Mouse (Mus musculus) fibroblast of lung, adult 2 months (primary cell): ENCODE measurements around the gene Mfn2.

Experiments
- DNase-seq: peaks from one replicate; pipeline ENCODE4 v3.0.0-alpha.2; 2011; ENCODE audit warnings: low read depth

The Mfn2 gene

GRCm38 (mm10) chr4:147904313-147905089 lies at the start of gene Mfn2:
Gene Mfn2, minus strand, starts transcription at chr4:147904704.
- peak; percentile 54 for DNase-seq

DNA sequence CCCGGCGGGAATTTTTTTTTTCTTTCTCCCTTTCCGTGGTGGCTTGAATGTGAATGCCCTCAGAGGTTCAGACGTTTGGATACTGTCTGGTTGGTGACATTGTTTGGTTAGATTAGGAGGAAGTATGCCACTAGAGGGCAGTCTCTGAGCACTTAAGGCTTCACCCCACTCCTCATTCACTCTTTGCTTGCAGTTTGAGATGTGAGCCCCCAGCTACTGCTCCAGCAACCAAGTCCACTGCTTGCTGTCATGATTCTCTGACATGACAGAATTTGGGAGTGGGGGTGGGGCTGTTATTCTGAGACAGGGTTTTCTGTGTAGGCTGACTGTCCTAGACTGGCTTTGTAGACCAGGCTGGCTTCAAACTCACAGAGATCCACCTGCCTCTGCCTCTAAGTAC lies 49.1 kb upstream of the Mfn2 start:
- no peak for DNase-seq

DNA sequence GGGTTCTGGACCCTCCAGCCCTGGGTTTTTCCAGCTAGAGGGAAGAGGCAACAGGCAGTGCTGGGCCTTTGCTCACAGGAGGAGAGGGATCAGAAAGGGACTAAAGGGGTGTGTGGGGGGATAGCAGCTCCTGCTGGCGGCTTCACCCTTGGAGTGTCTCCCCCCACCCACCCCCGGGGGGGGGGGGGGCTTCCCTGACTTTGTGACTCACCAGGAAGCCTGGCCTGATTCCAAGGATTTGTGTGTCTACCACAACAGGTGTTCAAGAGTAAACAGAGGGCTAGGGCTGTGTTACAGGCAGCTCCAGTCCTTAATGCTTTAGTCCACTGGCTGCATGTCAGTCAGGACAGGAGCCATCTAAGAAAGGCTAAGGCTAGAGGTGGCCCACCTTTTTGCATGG lies 43.0 kb upstream of the Mfn2 start:
- no peak for DNase-seq

DNA sequence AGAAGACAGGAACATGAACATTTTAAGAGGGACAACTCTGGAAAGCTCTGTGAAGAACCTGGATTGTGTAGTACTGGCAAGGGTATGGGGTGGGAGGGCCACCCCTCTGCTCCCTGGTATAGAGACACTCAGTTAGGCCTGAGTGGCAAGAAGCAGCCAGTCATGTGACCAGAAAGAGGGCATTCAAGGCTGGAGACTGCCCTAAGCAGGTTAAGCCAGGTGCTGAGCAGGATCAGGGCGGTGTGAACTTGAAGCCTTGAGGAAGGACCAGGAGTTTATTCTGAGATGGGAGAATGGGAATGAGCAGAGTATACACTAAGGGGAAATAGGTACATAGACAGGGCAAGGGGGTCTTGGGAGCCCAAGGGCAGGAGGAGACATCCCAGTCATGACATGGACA lies 38.5 kb upstream of the Mfn2 start:
- no peak for DNase-seq

GRCm38 (mm10) chr4:147941045-147942020 lies 36.8 kb upstream of the Mfn2 start:
- DNase-seq, result no peak

DNA sequence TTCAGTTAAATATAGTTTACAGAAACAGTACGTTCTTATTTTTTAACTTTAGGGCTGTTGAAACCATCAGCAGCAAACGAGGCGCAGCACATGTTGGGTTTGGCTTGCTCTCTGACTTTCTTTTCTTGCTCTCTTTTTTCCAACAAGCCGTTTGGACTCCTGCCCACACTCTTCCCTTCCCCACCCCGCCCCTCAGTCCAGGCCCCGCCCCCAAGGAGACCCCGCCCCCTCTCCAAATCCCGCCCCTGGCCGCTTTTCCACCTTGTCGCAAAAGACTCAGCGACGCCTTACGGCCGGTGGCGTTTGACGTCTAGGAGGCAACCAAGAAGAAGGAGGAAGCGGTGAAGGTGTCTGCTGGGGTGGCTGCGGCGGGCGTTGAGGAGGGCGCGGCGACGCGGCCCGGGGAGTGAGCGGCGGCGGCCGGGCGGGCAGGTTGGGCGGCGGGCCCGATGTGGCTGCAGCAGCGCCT lies 36.1 kb upstream of the Mfn2 start, which contains the start of gene 2510039O18Rik:
TSS of gene 2510039O18Rik (plus strand) at position 320 of the 469 bp plus-strand sequence.
- peak; percentile 56 for DNase-seq

DNA sequence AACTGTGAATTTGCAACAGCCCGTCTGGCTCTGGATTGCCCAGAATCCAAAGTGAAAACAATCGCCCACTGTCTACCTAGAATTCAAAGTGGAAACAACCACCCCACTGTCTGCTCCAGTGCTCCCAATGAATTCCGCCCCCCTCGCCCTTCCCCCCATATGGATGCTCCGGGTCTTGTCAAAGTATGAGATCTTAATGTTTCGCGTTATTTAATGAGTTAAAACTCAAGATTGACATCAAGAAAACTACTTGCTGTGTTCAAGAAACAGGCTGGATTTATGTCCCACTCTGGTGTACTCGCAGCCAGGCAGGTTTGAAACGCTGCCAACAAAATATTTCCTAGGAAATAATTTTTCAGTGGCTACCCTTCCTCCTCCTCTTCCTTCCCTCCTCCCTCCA lies 35.6 kb upstream of the Mfn2 start:
- DNase-seq, result no peak

GRCm38 (mm10) chr4:147938148-147939096 lies 33.9 kb upstream of the Mfn2 start:
- peak; percentile 23 for DNase-seq

- no peak for DNase-seq
Measured at GRCm38 (mm10) chr4:147937486-147937885, 33.0 kb upstream of the Mfn2 start.

- no peak for DNase-seq
Measured at GRCm38 (mm10) chr4:147937021-147937420, 32.5 kb upstream of the Mfn2 start.

GRCm38 (mm10) chr4:147936331-147936954 lies 31.9 kb upstream of the Mfn2 start, which contains the start of gene Plod1:
Gene Plod1, minus strand, starts transcription at chr4:147936767.
- DNase-seq, result peak; percentile 40

DNA sequence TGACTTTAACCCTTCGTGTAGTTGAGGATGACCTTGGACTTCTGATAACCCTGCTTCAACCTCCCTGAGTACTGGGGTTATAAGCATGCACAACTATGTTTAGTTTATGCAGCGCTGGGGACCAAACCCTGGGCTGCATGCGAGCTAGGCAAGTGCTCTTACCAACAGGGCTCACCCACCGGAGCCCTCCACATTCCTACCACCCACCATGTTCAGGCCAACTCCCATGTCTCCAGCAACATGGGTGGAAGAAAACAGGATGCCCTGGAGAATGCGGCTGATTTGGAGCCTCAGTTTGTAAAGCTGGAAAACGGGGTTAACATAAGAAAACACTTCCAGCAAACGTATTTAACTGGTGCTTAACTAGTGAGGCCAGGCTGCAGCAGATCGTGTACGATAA lies 31.4 kb upstream of the Mfn2 start:
- DNase-seq, result no peak

- DNase-seq, result no peak
Measured at GRCm38 (mm10) chr4:147934611-147935010, 30.1 kb upstream of the Mfn2 start.

GRCm38 (mm10) chr4:147934134-147934533 lies 29.6 kb upstream of the Mfn2 start:
- DNase-seq, result no peak

GRCm38 (mm10) chr4:147930946-147931345 lies 26.4 kb upstream of the Mfn2 start:
- no peak for DNase-seq

GRCm38 (mm10) chr4:147928540-147928939 lies 24.0 kb upstream of the Mfn2 start:
- DNase-seq, result no peak

GRCm38 (mm10) chr4:147928136-147928535 lies 23.6 kb upstream of the Mfn2 start:
- DNase-seq, result no peak

GRCm38 (mm10) chr4:147927705-147928104 lies 23.2 kb upstream of the Mfn2 start:
- no peak for DNase-seq

DNA sequence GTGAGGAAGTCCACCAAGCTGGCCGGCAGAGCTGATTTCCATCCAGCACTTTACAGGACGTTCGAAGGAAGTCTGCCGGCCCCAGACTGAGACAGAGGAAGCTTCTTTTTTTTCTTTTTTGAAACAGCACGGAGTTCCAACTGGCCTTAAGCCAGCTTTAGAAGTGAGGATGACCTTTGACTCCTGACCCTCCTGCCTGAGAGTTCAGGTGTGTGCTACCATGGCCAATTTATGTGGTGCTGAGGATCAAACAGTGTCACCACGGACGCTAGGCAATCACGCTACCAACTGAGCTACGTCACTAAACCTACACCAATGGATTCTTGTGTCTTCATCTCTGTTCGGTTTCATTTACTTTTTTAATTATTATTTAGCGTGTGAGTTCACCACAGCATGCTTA lies 17.8 kb upstream of the Mfn2 start:
- no peak for DNase-seq

DNA sequence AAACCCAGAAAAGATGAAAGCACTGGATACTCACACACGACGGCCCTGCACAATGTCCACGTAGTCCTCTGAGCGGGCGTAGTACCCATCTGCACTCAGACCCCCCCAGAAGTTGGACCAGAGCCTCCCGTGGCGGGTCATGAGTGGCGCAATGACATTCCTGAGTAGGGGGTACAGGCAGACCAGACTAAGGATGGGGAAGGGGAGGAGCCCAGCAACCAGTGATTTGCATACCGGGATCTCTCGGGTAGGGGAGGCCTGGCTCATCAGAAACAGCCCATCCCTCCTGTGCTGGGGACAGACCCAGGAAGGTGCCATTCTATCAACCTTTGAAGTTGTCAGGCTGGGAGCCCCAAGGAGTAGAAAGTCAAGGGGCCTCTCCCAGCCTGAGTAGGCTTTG lies 16.5 kb upstream of the Mfn2 start:
- DNase-seq, result no peak
